Mouse (Mus musculus) embryonic facial prominence, embryonic 15.5 days (tissue): Measurements from ENCODE around the gene R3hdm2. TPM values are rescaled to one million over a fixed set of nuclear protein-coding genes. Genes with fewer than 3 reads are reported as not detected.
A peak's percentile ranks its signal among the peaks of the same experiment; 100 is the strongest.

Source experiments
- ATAC-seq: fragments of 200-750 bp; cut with Nextera tagmentation; 2 replicates; pipeline ENCODE4 v1.8.0; 2017; ENCODE audit warnings: low read depth, moderate TSS enrichment; ENCODE audit not compliant: insufficient number of reproducible peaks, low FRiP score, low TSS enrichment
- H3K27ac ChIP-seq: fragments of 300-500 bp; sonication (generic); replicated peaks from 2 replicates; pipeline ENCODE4 v1.5.1; 2015; ENCODE audit warnings: mild to moderate bottlenecking, inconsistent platforms
- H3K27me3 ChIP-seq: fragments of 300-500 bp; sonication (generic); 2 replicates; pipeline ENCODE4 v1.6.1; 2015; ENCODE audit warnings: inconsistent platforms
- H3K36me3 ChIP-seq: fragments of 300-500 bp; sonication (generic); 2 replicates; pipeline ENCODE4 v1.6.1; 2015; ENCODE audit warnings: mild to moderate bottlenecking, inconsistent platforms
- H3K4me1 ChIP-seq: fragments of 300-500 bp; sonication (generic); 2 replicates; pipeline ENCODE4 v1.6.1; 2015; ENCODE audit warnings: inconsistent platforms
- H3K4me2 ChIP-seq: fragments of 300-500 bp; sonication (generic); replicated peaks from 2 replicates; pipeline ENCODE4 v1.6.1; 2015; ENCODE audit warnings: mild to moderate bottlenecking, inconsistent platforms
- H3K4me3 ChIP-seq: fragments of 300-500 bp; sonication (generic); replicated peaks from 2 replicates; pipeline ENCODE4 v1.5.1; 2015; ENCODE audit warnings: mild to moderate bottlenecking, inconsistent platforms
- H3K9ac ChIP-seq: fragments of 300-500 bp; sonication (generic); 2 replicates; pipeline ENCODE4 v1.6.1; 2015; ENCODE audit warnings: inconsistent platforms
- H3K9me3 ChIP-seq: fragments of 300-500 bp; sonication (generic); replicated peaks from 2 replicates; pipeline ENCODE4 v1.6.1; 2016; ENCODE audit warnings: inconsistent platforms
- WGBS: fragments of 180-500 bp; shearing (Covaris S2); methylation state at CpG from one replicate; pipeline ENCODE4 v1.1.7; 2015; 5-methylcytosine and 5-hydroxymethylcytosine counted together
- polyA plus RNA-seq: library from polyadenylated mRNA; unstranded; fragments of >200 nt; fragmentation: Nextera tagmentation; extraction: Ambion mirVana; gene quantifications from 2 replicates; pipeline ENCODE4 v1.2.1, GENCODE M21; 2015

The R3hdm2 gene
- polyA plus RNA-seq, 1 experiment from 2014 or later, result 40.1 TPM

DNA sequence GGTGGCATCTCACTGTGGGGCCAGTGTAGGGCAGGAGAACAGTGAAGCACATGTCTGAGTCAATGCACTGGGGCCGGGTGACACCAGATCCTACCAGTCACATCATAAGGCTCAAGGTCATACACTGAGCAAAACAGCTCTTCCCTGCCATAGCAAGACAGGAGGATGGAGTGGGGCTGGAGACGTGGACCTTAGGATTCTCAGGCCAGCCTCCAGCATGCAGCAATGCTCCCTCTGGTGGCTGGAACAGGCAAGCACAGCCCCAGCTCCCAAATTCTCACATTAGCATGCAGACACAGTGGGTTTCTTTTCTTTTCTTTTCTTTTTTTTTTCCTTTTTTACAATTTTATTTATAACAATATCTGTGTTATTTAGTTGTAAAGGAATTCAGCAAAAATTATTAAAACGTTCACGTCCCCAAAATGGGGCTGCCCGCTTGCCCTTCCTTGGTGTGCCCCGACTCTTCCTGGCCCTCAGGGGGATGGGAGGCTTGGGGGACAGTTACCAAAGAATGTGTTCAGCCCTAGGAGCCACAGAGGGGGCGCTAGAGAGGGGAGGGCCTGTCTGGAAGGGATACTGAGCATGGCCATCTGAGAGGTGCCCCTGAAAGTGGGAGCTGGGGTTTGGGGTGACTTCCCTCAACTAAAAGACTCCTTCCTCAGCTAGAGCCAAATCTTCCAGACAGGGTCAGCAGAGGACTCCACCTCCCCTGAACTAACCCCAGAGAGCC, 157.9 kb downstream of the R3hdm2 start:
- Histone ChIP-seq H3K9me3 (no peaks in the 10 kb centered on the region), H3K9ac (no peak overlapping the region), H3K4me3 (no peak overlapping the region), H3K27me3 (peaks cover 40% of the 10 kb centered on the region), H3K36me3 (peaks cover 48% of the 10 kb centered on the region), H3K4me1 (peaks cover 21% of the 10 kb centered on the region), H3K4me2 (no peak overlapping the region), H3K27ac (no peak overlapping the region)
- WGBS, result 23% methylated on average over 7 of the region's 7 CpGs
- ATAC-seq, result 0 out of 2 replicates have a peak, but pooled peaks have one; percentile 13

- Histone ChIP-seq H3K27ac (no peak overlapping the region), H3K36me3 (peaks cover 83% of the 10 kb centered on the region), H3K4me3 (no peak overlapping the region), H3K9me3 (no peaks in the 10 kb centered on the region), H3K9ac (no peak overlapping the region), H3K4me1 (no peaks in the 10 kb centered on the region), H3K27me3 (peaks cover 6% of the 10 kb centered on the region), H3K4me2 (no peak overlapping the region)
- no peak for ATAC-seq
- WGBS, result 94% methylated on average over 8 of the region's 8 CpGs
Measured at GRCm38 (mm10) chr10:127541510-127541909, 161.4 kb downstream of the R3hdm2 start.

DNA sequence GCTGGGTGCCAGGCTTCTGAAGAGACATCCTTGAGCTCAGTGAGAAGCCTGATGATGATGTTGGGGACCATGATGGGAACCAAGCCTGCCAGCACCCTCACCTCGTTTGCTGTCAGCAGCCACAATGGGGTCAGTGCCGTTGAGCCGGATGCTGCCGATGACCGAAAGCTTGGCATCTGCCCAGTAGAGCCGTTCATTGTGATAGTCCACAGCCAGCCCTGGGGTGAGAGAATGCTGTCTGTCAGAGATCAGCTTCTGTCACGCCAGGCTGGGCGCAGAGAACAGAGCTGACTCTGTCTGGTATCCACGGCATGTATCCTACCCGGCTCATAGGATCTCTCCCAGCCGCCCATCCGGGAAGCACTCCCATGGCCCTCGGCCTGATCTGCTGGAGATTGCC, 162.0 kb downstream of the R3hdm2 start:
- peaks cover 89% of the 10 kb centered on the region for H3K36me3 ChIP-seq
- no peaks in the 10 kb centered on the region for H3K9me3 ChIP-seq
- no peak overlapping the region for H3K27ac ChIP-seq
- H3K4me2 ChIP-seq, result no peak overlapping the region
- 78% methylated on average over 13 of the region's 13 CpGs for WGBS
- no peaks in the 10 kb centered on the region for H3K4me1 ChIP-seq
- no peak overlapping the region for H3K9ac ChIP-seq
- no peak for ATAC-seq
- no peaks in the 10 kb centered on the region; the same call in 1 of the 2 replicates for H3K27me3 ChIP-seq
- no peak overlapping the region for H3K4me3 ChIP-seq

DNA sequence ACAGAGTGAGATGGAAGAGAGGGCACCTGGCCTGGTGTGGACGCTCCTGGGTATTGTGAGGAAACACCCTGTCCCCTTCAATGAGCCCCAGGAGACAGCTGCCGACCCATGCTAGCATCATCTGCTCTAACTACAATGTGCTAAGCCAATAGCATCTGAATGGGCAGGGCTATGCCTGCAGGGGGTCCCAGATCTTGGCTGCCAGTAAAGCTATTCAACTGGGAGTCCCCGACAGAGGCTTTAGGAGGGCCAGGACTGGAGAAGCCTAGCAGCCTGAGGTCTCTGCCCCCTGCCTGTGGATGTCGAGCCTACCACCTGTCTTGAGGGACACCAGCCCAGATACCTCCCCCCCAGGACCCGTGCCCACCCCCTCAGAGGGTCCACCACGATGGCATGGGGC, 162.6 kb downstream of the R3hdm2 start:
- ATAC-seq, result no peak
- H3K27me3 ChIP-seq, result no peaks in the 10 kb centered on the region
- H3K4me2 ChIP-seq, result no peak overlapping the region
- no peak overlapping the region for H3K4me3 ChIP-seq
- no peaks in the 10 kb centered on the region for H3K4me1 ChIP-seq
- peaks cover 95% of the 10 kb centered on the region for H3K36me3 ChIP-seq
- 55% methylated on average over 6 of the region's 6 CpGs for WGBS
- H3K9me3 ChIP-seq, result no peaks in the 10 kb centered on the region
- H3K27ac ChIP-seq, result no peak overlapping the region
- no peak overlapping the region for H3K9ac ChIP-seq

GRCm38 (mm10) chr10:127543916-127544315, 163.8 kb downstream of the R3hdm2 start:
- no peaks in the 10 kb centered on the region for H3K27me3 ChIP-seq
- H3K27ac ChIP-seq, result no peak overlapping the region
- no peaks in the 10 kb centered on the region for H3K4me1 ChIP-seq
- no peak overlapping the region for H3K9ac ChIP-seq
- no peak overlapping the region for H3K4me2 ChIP-seq
- no peak for ATAC-seq
- no peak overlapping the region for H3K4me3 ChIP-seq
- H3K36me3 ChIP-seq, result peaks cover 99% of the 10 kb centered on the region
- H3K9me3 ChIP-seq, result no peaks in the 10 kb centered on the region
- 65% methylated on average over 3 of the region's 3 CpGs for WGBS

DNA sequence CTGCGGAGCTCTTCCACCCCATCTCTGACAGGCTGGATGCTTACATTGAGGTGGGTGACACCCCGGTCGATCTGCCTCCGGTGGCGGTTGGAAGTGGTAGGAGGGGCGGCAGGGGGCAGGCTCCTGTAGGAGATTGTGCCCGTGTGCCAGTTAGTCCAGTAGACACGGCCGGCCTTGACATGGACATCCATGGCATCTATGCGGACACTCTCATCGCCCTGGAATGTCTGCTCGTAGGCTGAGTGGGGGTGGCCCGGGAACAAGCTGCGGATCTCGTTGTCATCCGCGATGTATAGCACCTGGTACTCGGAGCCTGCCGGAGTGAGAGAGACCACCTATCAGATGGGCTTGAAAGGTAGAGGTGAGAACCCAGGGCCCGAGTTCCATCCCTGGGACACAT, 164.2 kb downstream of the R3hdm2 start:
- no peaks in the 10 kb centered on the region for H3K27me3 ChIP-seq
- H3K4me1 ChIP-seq, result no peaks in the 10 kb centered on the region
- H3K27ac ChIP-seq, result no peak overlapping the region
- 92% methylated on average over 20 of the region's 20 CpGs for WGBS
- no peak overlapping the region for H3K9ac ChIP-seq
- ATAC-seq, result no peak
- H3K4me3 ChIP-seq, result no peak overlapping the region
- no peaks in the 10 kb centered on the region for H3K9me3 ChIP-seq
- H3K4me2 ChIP-seq, result no peak overlapping the region
- H3K36me3 ChIP-seq, result peaks cover 99% of the 10 kb centered on the region

DNA sequence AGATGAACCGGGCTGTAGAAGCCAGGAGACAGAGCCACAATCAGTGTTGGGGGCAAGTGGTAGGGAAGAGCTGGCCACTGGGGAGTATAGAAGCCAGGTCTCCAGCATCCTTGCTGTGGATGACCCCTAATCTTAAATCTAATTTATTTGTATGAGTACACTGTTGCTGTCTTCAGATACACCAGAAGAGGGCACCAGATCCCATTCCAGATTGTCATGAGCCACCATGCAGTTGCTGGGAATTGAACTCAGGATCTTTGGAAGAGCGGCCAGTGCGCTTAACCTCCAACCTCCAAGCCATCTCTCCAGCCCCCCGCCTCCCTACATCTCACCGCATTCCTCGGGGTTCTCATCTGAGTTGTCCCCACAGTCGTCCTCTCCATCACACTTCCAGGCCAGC, 166.4 kb downstream of the R3hdm2 start:
- 87% methylated on average over 7 of the region's 7 CpGs for WGBS
- H3K9ac ChIP-seq, result no peak overlapping the region
- no peaks in the 10 kb centered on the region for H3K4me1 ChIP-seq
- no peak overlapping the region for H3K4me3 ChIP-seq
- H3K4me2 ChIP-seq, result no peak overlapping the region
- H3K27ac ChIP-seq, result no peak overlapping the region
- H3K36me3 ChIP-seq, result peaks cover 100% of the 10 kb centered on the region
- no peaks in the 10 kb centered on the region for H3K9me3 ChIP-seq
- ATAC-seq, result no peak
- H3K27me3 ChIP-seq, result no peaks in the 10 kb centered on the region

DNA sequence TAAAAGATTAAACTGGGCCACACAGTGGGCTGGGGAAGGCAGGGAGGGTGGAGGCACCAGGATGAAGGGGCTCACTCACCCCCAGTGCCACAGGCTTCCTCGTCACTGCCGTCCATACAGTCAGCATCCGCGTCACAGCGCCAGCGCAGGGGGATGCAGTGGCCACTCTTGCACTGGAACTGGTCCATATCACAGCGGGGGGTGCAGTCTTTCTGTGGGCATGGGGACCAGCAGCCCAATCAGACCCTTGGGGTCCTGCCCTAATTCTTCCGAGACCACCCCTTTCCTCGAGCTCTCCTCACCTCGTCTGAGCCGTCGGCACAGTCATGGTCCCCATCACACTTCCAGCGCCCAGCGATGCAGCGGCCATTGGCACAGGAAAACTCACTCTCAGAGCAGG, 168.1 kb downstream of the R3hdm2 start:
- H3K9ac ChIP-seq, result no peak overlapping the region
- no peak overlapping the region for H3K4me3 ChIP-seq
- H3K27me3 ChIP-seq, result no peaks in the 10 kb centered on the region
- no peaks in the 10 kb centered on the region for H3K4me1 ChIP-seq
- H3K4me2 ChIP-seq, result no peak overlapping the region
- WGBS, result 95% methylated on average over 15 of the region's 15 CpGs
- peaks cover 100% of the 10 kb centered on the region for H3K36me3 ChIP-seq
- H3K27ac ChIP-seq, result no peak overlapping the region; the same call in 1 of the 2 replicates
- no peak for ATAC-seq
- no peaks in the 10 kb centered on the region for H3K9me3 ChIP-seq

Other genes with a start within 250 kb of the R3hdm2 start
- 11.0 and 12.7 TPM in 2 replicates for gene B4galnt1, start 215.1 kb upstream of the R3hdm2 start, polyA plus RNA-seq
- gene Slc26a10, start 199.7 kb upstream of the R3hdm2 start, polyA plus RNA-seq, result 1.6 and 1.9 TPM in 2 replicates
- gene Arhgef25, start 190.2 kb upstream of the R3hdm2 start, polyA plus RNA-seq, result 116 TPM in 2 replicates
- gene Dtx3, start 184.6 kb upstream of the R3hdm2 start, polyA plus RNA-seq, result 152 and 179 TPM in 2 replicates
- gene Pip4k2c, start 168.7 kb upstream of the R3hdm2 start, polyA plus RNA-seq, result 31.0 and 31.3 TPM in 2 replicates
- gene Kif5a, start 117.0 kb upstream of the R3hdm2 start, polyA plus RNA-seq, result 6.9 and 7.6 TPM in 2 replicates
- 206 and 212 TPM in 2 replicates for gene Dctn2, start 114.0 kb upstream of the R3hdm2 start, polyA plus RNA-seq
- gene Mbd6, start 91.3 kb upstream of the R3hdm2 start, polyA plus RNA-seq, result 19.6 and 20.8 TPM in 2 replicates
- 101 and 105 TPM in 2 replicates for gene Mars, start 68.5 kb upstream of the R3hdm2 start, polyA plus RNA-seq
- gene Arhgap9, start 58.4 kb upstream of the R3hdm2 start, polyA plus RNA-seq, result 5.1 and 5.2 TPM in 2 replicates
- gene Gli1, start 38.4 kb upstream of the R3hdm2 start, polyA plus RNA-seq, result 15.7 and 16.1 TPM in 2 replicates
- gene Inhbe, start 25.9 kb upstream of the R3hdm2 start, polyA plus RNA-seq, result 0.05 and 0.07 TPM in 2 replicates
- 0.12 TPM in 1 of 2 replicates, not detected in the other for gene Inhbc, start 9.9 kb upstream of the R3hdm2 start, polyA plus RNA-seq
- gene Stac3, start 121.4 kb downstream of the R3hdm2 start, polyA plus RNA-seq, result 22.7 and 26.0 TPM in 2 replicates
- 272 and 311 TPM in 2 replicates for gene Ndufa4l2, start 134.6 kb downstream of the R3hdm2 start, polyA plus RNA-seq
- 106 and 116 TPM in 2 replicates for gene Shmt2, start 142.1 kb downstream of the R3hdm2 start, polyA plus RNA-seq
- gene Nxph4, start 154.2 kb downstream of the R3hdm2 start, polyA plus RNA-seq, result 8.0 and 9.2 TPM in 2 replicates
- 161 and 163 TPM in 2 replicates for gene Lrp1, start 240.8 kb downstream of the R3hdm2 start, polyA plus RNA-seq